Mouse (Mus musculus): ENCODE measurements around the gene Cpn1. TPM values are rescaled to one million over a fixed set of nuclear protein-coding genes. Genes with fewer than 3 reads are reported as not detected.

The Cpn1 gene
- total and polyA plus RNA-seq, 3 experiments: 0.27 to 0.33 TPM; not detected in 1

DNA sequence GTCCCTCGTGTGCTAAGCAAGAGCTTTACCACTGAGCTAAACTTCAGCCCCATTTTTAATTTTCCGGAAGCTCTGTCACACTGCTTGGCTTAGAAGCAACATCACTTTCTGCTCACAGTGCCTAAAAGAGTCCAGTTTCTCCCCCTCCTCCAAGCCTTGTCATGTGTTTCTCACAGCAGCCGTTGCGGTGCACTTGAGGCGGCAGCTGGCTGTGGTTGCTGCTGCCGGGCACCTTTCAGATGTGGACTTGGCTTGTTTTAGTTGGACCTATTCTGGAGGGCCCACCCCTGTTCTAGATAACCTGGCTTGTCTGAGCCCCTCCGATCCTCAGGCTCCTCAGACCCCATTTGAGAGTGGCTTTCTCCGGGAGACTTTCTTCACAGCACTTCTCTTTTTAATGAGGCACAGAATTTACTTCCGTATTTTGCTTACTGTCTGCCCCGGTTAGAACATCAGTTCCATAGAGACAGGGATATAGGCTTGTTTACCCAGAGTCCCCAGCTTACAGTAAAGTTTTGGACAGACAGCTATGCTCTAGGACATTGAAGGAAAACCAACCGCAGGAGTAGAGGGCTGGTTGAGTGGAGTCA is 20.8 kb downstream of the Cpn1 start:
- H3K79me2 ChIP-seq (ENCODE audit: control insufficient read depth, insufficient read depth, low read length, poor library complexity): no peaks in the 10 kb centered on the region
- TF ChIP-seq ELF1 (IDR thresholded peaks at IDR 0.05; ENCODE audit: low read depth, low read length) (0 out of 2 replicates have a peak, but pooled peaks have one; percentile 25), USF2 (IDR thresholded peaks at IDR 0.05; ENCODE audit: borderline replicate concordance in 1 of 2, insufficient read depth in 1 of 2, low read depth in 1 of 2, low read length in 2 of 2) (no peak)
- no peak overlapping the region for H3K9ac ChIP-seq (ENCODE audit: control insufficient read depth, low read depth, low read length, poor library complexity, severe bottlenecking)
- no peak overlapping the region for H3K4me3 ChIP-seq (ENCODE audit: control insufficient read depth in 1 of 2, insufficient read depth in 1 of 2, low read depth in 2 of 2, low read length in 2 of 2)
- no peak overlapping the region for H3K27ac ChIP-seq (ENCODE audit: control insufficient read depth, low read depth, low read length)
- H3K36me3 ChIP-seq (ENCODE audit: control insufficient read depth in 1 of 2, insufficient read depth in 2 of 2, low read length in 2 of 2): no peaks in the 10 kb centered on the region
- no peaks in the 10 kb centered on the region for H3K9me3 ChIP-seq (replicated peaks; ENCODE audit: insufficient read depth, low read length)
- 0 out of 4 replicates have a peak, but pooled peaks cover 0 to 3% of the 10 kb centered on the region in 2 experiments for H3K4me1 ChIP-seq (ENCODE audit: control insufficient read depth in 1 of 2, insufficient read depth in 2 of 2, low read length in 2 of 2)
- DNase-seq (ENCODE audit: low read depth, low spot score): peak; percentile 57
- no peaks in the 10 kb centered on the region for H3K27me3 ChIP-seq (ENCODE audit: control insufficient read depth in 1 of 2, insufficient read depth in 2 of 2, low read length in 2 of 2)

DNA sequence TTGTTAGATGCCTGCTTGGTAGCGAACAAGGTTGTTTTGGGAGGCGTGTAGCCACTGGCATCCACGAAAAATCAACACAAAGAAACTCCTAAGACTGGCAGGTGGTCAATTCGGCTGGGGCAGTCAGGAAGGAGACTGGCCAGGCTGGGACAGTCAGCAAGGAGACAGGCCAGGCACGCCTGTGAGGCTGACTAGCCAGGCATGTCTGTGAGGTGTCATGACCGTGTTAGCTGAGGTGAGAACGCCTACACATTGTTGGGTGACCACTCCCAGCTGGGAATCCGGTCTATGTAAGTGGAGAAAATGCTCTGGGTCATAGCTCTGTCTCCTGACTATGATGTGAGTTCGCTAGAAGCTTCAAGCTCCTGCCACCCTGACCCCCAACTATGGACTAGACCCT is 23.6 kb downstream of the Cpn1 start:
- no peak overlapping the region for H3K4me3 ChIP-seq (ENCODE audit: control insufficient read depth in 1 of 2, insufficient read depth in 1 of 2, low read depth in 2 of 2, low read length in 2 of 2)
- no peaks in the 10 kb centered on the region for H3K9me3 ChIP-seq (replicated peaks; ENCODE audit: insufficient read depth, low read length)
- no peak for TF ChIP-seq ZNF384 (IDR thresholded peaks at IDR 0.05; ENCODE audit: low read depth, low read length)
- TF ChIP-seq CHD2 (IDR thresholded peaks at IDR 0.05; ENCODE audit: low read length): no peak
- no peak for TF ChIP-seq USF1 (IDR thresholded peaks at IDR 0.05; ENCODE audit: low read depth, low read length)
- TF ChIP-seq GABPA (IDR thresholded peaks at IDR 0.05; ENCODE audit: low read depth, low read length): no peak
- no peak for TF ChIP-seq TAL1 (IDR thresholded peaks at IDR 0.05; ENCODE audit: low read length)
- no peak for TF ChIP-seq TBP (IDR thresholded peaks at IDR 0.05; ENCODE audit: low read depth, low read length)
- no peak for TF ChIP-seq MAFK (IDR thresholded peaks at IDR 0.05; ENCODE audit: borderline replicate concordance, low read depth, low read length)
- no peak for TF ChIP-seq POLR2AphosphoS2 (IDR thresholded peaks at IDR 0.05; ENCODE audit: low read length)
- TF ChIP-seq UBTF (IDR thresholded peaks at IDR 0.05; ENCODE audit: borderline replicate concordance, insufficient read depth, low read depth, low read length): no peak
- no peak for TF ChIP-seq SIN3A (IDR thresholded peaks at IDR 0.05; ENCODE audit: low read length)
- TF ChIP-seq ZKSCAN1 (IDR thresholded peaks at IDR 0.05; ENCODE audit: low read depth, low read length): no peak
- no peak for TF ChIP-seq EP300 (IDR thresholded peaks at IDR 0.05; ENCODE audit: low read depth in 1 of 2, low read length in 2 of 2)
- no peak for TF ChIP-seq CHD1 (IDR thresholded peaks at IDR 0.05; ENCODE audit: low read depth, low read length)
- TF ChIP-seq MYC (IDR thresholded peaks at IDR 0.05; ENCODE audit: low read depth, low read length): no peak
- no peak for TF ChIP-seq POLR2A (IDR thresholded peaks at IDR 0.05; ENCODE audit: control insufficient read depth in 1 of 2, insufficient read depth in 1 of 2, low read depth in 1 of 2, low read length in 2 of 2, poor library complexity in 1 of 2)
- H3K9ac ChIP-seq (ENCODE audit: control insufficient read depth, low read depth, low read length, poor library complexity, severe bottlenecking): no peak overlapping the region
- no peak overlapping the region for H3K27ac ChIP-seq (ENCODE audit: control insufficient read depth, low read depth, low read length)
- no peak for DNase-seq (ENCODE audit: low read depth, low spot score)
- 0 out of 4 replicates have a peak, but pooled peaks cover 0 to 3% of the 10 kb centered on the region in 2 experiments for H3K4me1 ChIP-seq (ENCODE audit: control insufficient read depth in 1 of 2, insufficient read depth in 2 of 2, low read length in 2 of 2)
- 0 out of 4 replicates have a peak, but pooled peaks cover 0 to 1% of the 10 kb centered on the region in 2 experiments for H3K27me3 ChIP-seq (ENCODE audit: control insufficient read depth in 1 of 2, insufficient read depth in 2 of 2, low read length in 2 of 2)
- no peaks in the 10 kb centered on the region for H3K36me3 ChIP-seq (ENCODE audit: control insufficient read depth in 1 of 2, insufficient read depth in 2 of 2, low read length in 2 of 2)
- no peaks in the 10 kb centered on the region for H3K79me2 ChIP-seq (ENCODE audit: control insufficient read depth, insufficient read depth, low read length, poor library complexity)

Measured in MEL (cell line).